Mouse (Mus musculus) MEL (cell line): ENCODE measurements around the gene Gm20388. TPM values are rescaled to one million over a fixed set of nuclear protein-coding genes. Genes with fewer than 3 reads are reported as not detected.

Experiments
- DNase-seq: peaks from one replicate; pipeline ENCODE4 v3.0.0; 2011; ENCODE audit warnings: low read depth, low spot score
- H3K27ac ChIP-seq: 2 replicates; pipeline ENCODE4 v1.5.1; 2012; ENCODE audit warnings: low read depth, mild to moderate bottlenecking, control low read depth, low read length, moderate library complexity; ENCODE audit not compliant: control insufficient read depth
- H3K27me3 ChIP-seq, 2 experiments: fragments of 150-350 bp in 1 of 2; sonication (generic) in 1 of 2; 2 replicates each; pipeline ENCODE4 v1.6.1; 2012; ENCODE audit warnings: low read length in 2 of 2, mild to moderate bottlenecking in 2 of 2, improper control_type of control experiment in 1 of 2, moderate library complexity in 1 of 2; ENCODE audit not compliant: insufficient read depth in 2 of 2, control insufficient read depth in 1 of 2
- H3K36me3 ChIP-seq, 2 experiments: 2 replicates each; pipeline ENCODE4 v1.6.1; 2012 to 2014; ENCODE audit warnings: low read length in 2 of 2, improper control_type of control experiment in 1 of 2, inconsistent platforms in 1 of 2, mild to moderate bottlenecking in 1 of 2; ENCODE audit not compliant: insufficient read depth in 2 of 2, control insufficient read depth in 1 of 2
- H3K4me1 ChIP-seq, 2 experiments: fragments of 150-350 bp in 1 of 2; sonication (generic) in 1 of 2; 2 replicates each; pipeline ENCODE4 v1.6.1; 2012; ENCODE audit warnings: low read length in 2 of 2, improper control_type of control experiment in 1 of 2, mild to moderate bottlenecking in 1 of 2; ENCODE audit not compliant: insufficient read depth in 2 of 2, control insufficient read depth in 1 of 2
- H3K4me3 ChIP-seq, 2 experiments: fragments of 150-350 bp in 1 of 2; sonication (generic) in 1 of 2; 2 replicates each; pipeline ENCODE4 v1.5.1; 2012; ENCODE audit warnings: low read depth in 2 of 2, low read length in 2 of 2, mild to moderate bottlenecking in 2 of 2, moderate library complexity in 2 of 2, control low read depth in 1 of 2, improper control_type of control experiment in 1 of 2; ENCODE audit not compliant: control insufficient read depth in 1 of 2, insufficient read depth in 1 of 2
- H3K79me2 ChIP-seq: 2 replicates; pipeline ENCODE4 v1.6.1; 2012; ENCODE audit warnings: mild to moderate bottlenecking, low read length, moderate library complexity; ENCODE audit not compliant: control insufficient read depth, poor library complexity, insufficient read depth
- H3K9ac ChIP-seq: 2 replicates; pipeline ENCODE4 v1.6.1; 2012; ENCODE audit warnings: low read depth, mild to moderate bottlenecking, control low read depth, low read length, moderate library complexity; ENCODE audit not compliant: control insufficient read depth, poor library complexity, severe bottlenecking
- H3K9me3 ChIP-seq: fragments of 150-350 bp; sonication (generic); replicated peaks from 2 replicates; pipeline ENCODE4 v1.6.1; 2012; ENCODE audit warnings: mild to moderate bottlenecking, low read length, improper control_type of control experiment, moderate library complexity; ENCODE audit not compliant: insufficient read depth
- BHLHE40 ChIP-seq: IDR thresholded peaks from 2 replicates; pipeline ENCODE4 v1.6.1; 2012; ENCODE audit warnings: low read depth, mild to moderate bottlenecking, inconsistent platforms, low read length, improper control_type of control experiment, borderline replicate concordance
- CHD1 ChIP-seq: IDR thresholded peaks from 2 replicates; pipeline ENCODE4 v1.6.1; 2012; ENCODE audit warnings: low read depth, mild to moderate bottlenecking, inconsistent platforms, low read length, improper control_type of control experiment
- CHD2 ChIP-seq: IDR thresholded peaks from 2 replicates; pipeline ENCODE4 v1.6.1; 2011; ENCODE audit warnings: low read length, improper control_type of control experiment
- CTCF ChIP-seq, 3 experiments: IDR thresholded peaks in 2 of 3; conservative IDR thresholded peaks in 1 of 3; 2 replicates each; pipeline ENCODE4 v1.5.1; 2011 to 2012; ENCODE audit warnings: low read length in 3 of 3, low read depth in 2 of 3, mild to moderate bottlenecking in 2 of 3, improper control_type of control experiment in 1 of 3, inconsistent platforms in 1 of 3, mixed read lengths in 1 of 3, moderate library complexity in 1 of 3; ENCODE audit not compliant: control insufficient read depth in 1 of 3, insufficient read depth in 1 of 3, poor library complexity in 1 of 3, severe bottlenecking in 1 of 3
- ELF1 ChIP-seq: IDR thresholded peaks from 2 replicates; pipeline ENCODE4 v1.6.1; 2014; ENCODE audit warnings: low read depth, mild to moderate bottlenecking, inconsistent platforms, low read length, improper control_type of control experiment, moderate library complexity
- ETS1 ChIP-seq: IDR thresholded peaks from 2 replicates; pipeline ENCODE4 v1.6.1; 2012; ENCODE audit warnings: low read depth, mild to moderate bottlenecking, inconsistent platforms, low read length, improper control_type of control experiment, moderate library complexity
- GATA1 ChIP-seq: IDR thresholded peaks from 2 replicates; pipeline ENCODE4 v1.6.1; 2011; ENCODE audit warnings: low read depth, low read length, improper control_type of control experiment
- HCFC1 ChIP-seq: IDR thresholded peaks from 2 replicates; pipeline ENCODE4 v1.6.1; 2012; ENCODE audit warnings: low read depth, mild to moderate bottlenecking, inconsistent platforms, low read length, improper control_type of control experiment, moderate library complexity
- JUND ChIP-seq: IDR thresholded peaks from 2 replicates; pipeline ENCODE4 v1.6.1; 2011; ENCODE audit warnings: low read depth, mild to moderate bottlenecking, improper control_type of control experiment, low read length
- KAT2A ChIP-seq: conservative IDR thresholded peaks from 2 replicates; pipeline ENCODE4 v1.6.1; 2012; ENCODE audit warnings: low read depth, low read length, improper control_type of control experiment, inconsistent platforms
- MAX ChIP-seq: IDR thresholded peaks from 2 replicates; pipeline ENCODE4 v1.6.1; 2011; ENCODE audit warnings: low read length, improper control_type of control experiment
- MYC ChIP-seq: IDR thresholded peaks from 2 replicates; pipeline ENCODE4 v1.6.1; 2011; ENCODE audit warnings: low read depth, mild to moderate bottlenecking, low read length, improper control_type of control experiment, moderate library complexity
- NRF1 ChIP-seq: IDR thresholded peaks from 2 replicates; pipeline ENCODE4 v1.6.1; 2014; ENCODE audit warnings: low read depth, mild to moderate bottlenecking, inconsistent platforms, low read length, improper control_type of control experiment, moderate library complexity; ENCODE audit not compliant: poor library complexity, insufficient read depth, severe bottlenecking
- POLR2A ChIP-seq, 2 experiments: IDR thresholded peaks; 2 replicates each; pipeline ENCODE4 v1.6.1; 2011 to 2012; ENCODE audit warnings: low read length in 2 of 2, mild to moderate bottlenecking in 2 of 2, control low read depth in 1 of 2, improper control_type of control experiment in 1 of 2, low read depth in 1 of 2, moderate library complexity in 1 of 2; ENCODE audit not compliant: control insufficient read depth in 1 of 2, insufficient read depth in 1 of 2, poor library complexity in 1 of 2
- POLR2AphosphoS2 ChIP-seq: IDR thresholded peaks from 2 replicates; pipeline ENCODE4 v1.6.1; 2011; ENCODE audit warnings: low read length, improper control_type of control experiment
- POLR2AphosphoS5 ChIP-seq: IDR thresholded peaks from 2 replicates; pipeline ENCODE4 v1.6.1; 2012; ENCODE audit warnings: low read depth, borderline replicate concordance, mild to moderate bottlenecking, inconsistent platforms, low read length, moderate library complexity, mixed read lengths
- RAD21 ChIP-seq: IDR thresholded peaks from 2 replicates; pipeline ENCODE4 v1.6.1; 2011; ENCODE audit warnings: mild to moderate bottlenecking, low read depth, low read length, improper control_type of control experiment
- SIN3A ChIP-seq: IDR thresholded peaks from 2 replicates; pipeline ENCODE4 v1.6.1; 2012; ENCODE audit warnings: low read length, improper control_type of control experiment, inconsistent platforms
- TBP ChIP-seq: IDR thresholded peaks from 2 replicates; pipeline ENCODE4 v1.8.0; 2011; ENCODE audit warnings: low read depth, low read length, improper control_type of control experiment
- TCF12 ChIP-seq: IDR thresholded peaks from 2 replicates; pipeline ENCODE4 v1.6.1; 2014; ENCODE audit warnings: low read depth, mild to moderate bottlenecking, inconsistent platforms, low read length, improper control_type of control experiment, moderate library complexity
- USF1 ChIP-seq: IDR thresholded peaks from 2 replicates; pipeline ENCODE4 v1.6.1; 2014; ENCODE audit warnings: low read depth, mild to moderate bottlenecking, inconsistent platforms, low read length, improper control_type of control experiment, moderate library complexity
- USF2 ChIP-seq, 2 experiments: IDR thresholded peaks; 2 replicates each; pipeline ENCODE4 v1.6.1; 2011 to 2012; ENCODE audit warnings: improper control_type of control experiment in 2 of 2, low read length in 2 of 2, borderline replicate concordance in 1 of 2, inconsistent platforms in 1 of 2, low read depth in 1 of 2, mild to moderate bottlenecking in 1 of 2; ENCODE audit not compliant: insufficient read depth in 1 of 2
- ZC3H11A ChIP-seq: IDR thresholded peaks from 2 replicates; pipeline ENCODE4 v1.6.1; 2012; ENCODE audit warnings: low read depth, mild to moderate bottlenecking, inconsistent platforms, low read length, improper control_type of control experiment
- ZMIZ1 ChIP-seq: IDR thresholded peaks from 2 replicates; pipeline ENCODE4 v1.6.1; 2012; ENCODE audit warnings: low read depth, mild to moderate bottlenecking, inconsistent platforms, low read length, improper control_type of control experiment, moderate library complexity
- polyA plus RNA-seq, 2 experiments: library from polyadenylated mRNA; stranded (reverse) in 1 of 2; unstranded in 1 of 2; fragments of >175 nt in 1 of 2; fragments of >200 nt in 1 of 2; gene quantifications; 2 replicates each; pipeline versions ENCODE4 v1.2.1 to v1.2.4; 2012; ENCODE audit warnings: low replicate concordance in 2 of 2, low read depth in 1 of 2; ENCODE audit not compliant: insufficient read length in 2 of 2, insufficient read depth in 1 of 2, missing spikeins in 1 of 2
- total RNA-seq: library from RNA; depleted of rRNA; stranded (reverse); fragments of 300-350 nt; gene quantifications from 2 replicates; pipeline ENCODE4 v1.2.3, GENCODE M21; 2012

Gene Gm20388
- total and polyA plus RNA-seq, 3 experiments: 11.1 to 17.8 TPM; not detected in 1

GRCm38 (mm10) chr8:121850821-121851470 lies 1940.3 kb downstream of the Gm20388 start (continued):
- peak; percentile 86; the same call in 1 of the 2 replicates for TF ChIP-seq ZMIZ1
- peak; percentile 93; the same call in 1 of the 2 replicates for TF ChIP-seq JUND
- TF ChIP-seq CTCF (IDR thresholded peaks at IDR 0.05 in 2 of 3, conservative IDR thresholded peaks at IDR 0.05 in 1 of 3; ENCODE audit: control insufficient read depth in 1 of 3, insufficient read depth in 1 of 3, low read depth in 2 of 3, low read length in 3 of 3, poor library complexity in 1 of 3, severe bottlenecking in 1 of 3): peak in 2 of 3 experiments; percentile 96 to 98

GRCm38 (mm10) chr8:121851716-121852115 lies 1941.1 kb downstream of the Gm20388 start:
- H3K36me3 ChIP-seq: peaks cover 0 to 39% of the 10 kb centered on the region in 2 experiments; a peak in 2 of 4 replicates
- peak overlapping the region; percentile 30 to 50 for H3K4me3 ChIP-seq
- peak; percentile 50 for DNase-seq
- no peak for TF ChIP-seq KAT2A
- TF ChIP-seq RAD21: no peak
- no peak for TF ChIP-seq POLR2AphosphoS5
- TF ChIP-seq USF1: no peak
- no peak for TF ChIP-seq MAX
- no peak for TF ChIP-seq ZC3H11A
- TF ChIP-seq TBP: no peak
- no peak for TF ChIP-seq POLR2AphosphoS2
- TF ChIP-seq USF2 (IDR thresholded peaks at IDR 0.05; ENCODE audit: borderline replicate concordance in 1 of 2, insufficient read depth in 1 of 2, low read depth in 1 of 2, low read length in 2 of 2): no peak
- peak overlapping the region; percentile 96 for H3K27ac ChIP-seq
- peaks cover 13 to 51% of the 10 kb centered on the region in 2 experiments for H3K4me1 ChIP-seq
- H3K9me3 ChIP-seq: no peaks in the 10 kb centered on the region
- H3K79me2 ChIP-seq: peaks cover 4% of the 10 kb centered on the region; the same call in 1 of the 2 replicates
- peak overlapping the region; percentile 76 for H3K9ac ChIP-seq
- H3K27me3 ChIP-seq: no peaks in the 10 kb centered on the region

- Histone ChIP-seq H3K4me3 (peak overlapping the region; percentile 30 to 50), H3K9me3 (no peaks in the 10 kb centered on the region), H3K4me1 (peaks cover 13 to 44% of the 10 kb centered on the region in 2 experiments), H3K79me2 (peaks cover 4% of the 10 kb centered on the region; the same call in 1 of the 2 replicates), H3K27ac (peak overlapping the region; percentile 96), H3K36me3 (peaks cover 0 to 35% of the 10 kb centered on the region in 2 experiments; a peak in 2 of 4 replicates), H3K9ac (peak overlapping the region; percentile 76), H3K27me3 (no peaks in the 10 kb centered on the region)
- DNase-seq: peak; percentile 75
- TF ChIP-seq POLR2A (IDR thresholded peaks at IDR 0.05; ENCODE audit: control insufficient read depth in 1 of 2, insufficient read depth in 1 of 2, low read depth in 1 of 2, low read length in 2 of 2, poor library complexity in 1 of 2) (peak in 1 of 2 experiments; percentile 49; a peak in 1 of 4 replicates), ZC3H11A (no peak), ETS1 (peak; percentile 79), MYC (no peak), CHD2 (no peak), GATA1 (peak; percentile 60; the same call in 1 of the 2 replicates), HCFC1 (no peak), ELF1 (no peak), CTCF (IDR thresholded peaks at IDR 0.05 in 2 of 3, conservative IDR thresholded peaks at IDR 0.05 in 1 of 3; ENCODE audit: control insufficient read depth in 1 of 3, insufficient read depth in 1 of 3, low read depth in 2 of 3, low read length in 3 of 3, poor library complexity in 1 of 3, severe bottlenecking in 1 of 3) (no peak), KAT2A (no peak), BHLHE40 (no peak; the same call in 1 of the 2 replicates), POLR2AphosphoS2 (no peak), NRF1 (no peak), USF2 (IDR thresholded peaks at IDR 0.05; ENCODE audit: borderline replicate concordance in 1 of 2, insufficient read depth in 1 of 2, low read depth in 1 of 2, low read length in 2 of 2) (no peak), SIN3A (no peak; the same call in 1 of the 2 replicates), CHD1 (no peak), TCF12 (0 out of 2 replicates have a peak, but pooled peaks have one; percentile 26), POLR2AphosphoS5 (no peak), TBP (peak; percentile 14; the same call in 1 of the 2 replicates), ZMIZ1 (peak; percentile 59; the same call in 1 of the 2 replicates)
Measured at GRCm38 (mm10) chr8:121852464-121852863, 1941.8 kb downstream of the Gm20388 start.
